Mouse (Mus musculus) lung, embryonic 14.5 days (tissue): ENCODE data around the gene Adal. TPM values are rescaled to one million over a fixed set of nuclear protein-coding genes. Genes with fewer than 3 reads are reported as not detected.

ENCODE experiments used
- ATAC-seq: fragments of 200-750 bp; cut with Nextera tagmentation; 2 replicates; pipeline ENCODE4 v1.8.0; 2017; ENCODE audit warnings: mild to moderate bottlenecking, moderate TSS enrichment, moderate library complexity; ENCODE audit not compliant: insufficient read depth
- DNase-seq: peaks from one replicate; pipeline ENCODE4 v3.0.0-alpha.2; 2015
- H3K27ac ChIP-seq: fragments of 300-500 bp; sonication (generic); 2 replicates; pipeline ENCODE4 v1.5.1; 2014; ENCODE audit warnings: low read depth, mild to moderate bottlenecking, moderate library complexity
- H3K27me3 ChIP-seq: fragments of 300-500 bp; sonication (generic); 2 replicates; pipeline ENCODE4 v1.6.1; 2014; ENCODE audit warnings: low read length, control low read depth; ENCODE audit not compliant: insufficient read depth
- H3K36me3 ChIP-seq: fragments of 300-500 bp; sonication (generic); 2 replicates; pipeline ENCODE4 v1.6.1; 2014; ENCODE audit warnings: control low read depth; ENCODE audit not compliant: insufficient read depth
- H3K4me1 ChIP-seq: fragments of 300-500 bp; sonication (generic); 2 replicates; pipeline ENCODE4 v1.6.1; 2014; ENCODE audit warnings: antibody characterized with exemption, control low read depth; ENCODE audit not compliant: insufficient read depth
- H3K4me2 ChIP-seq: fragments of 300-500 bp; sonication (generic); 2 replicates; pipeline ENCODE4 v1.6.1; 2014; ENCODE audit warnings: mild to moderate bottlenecking
- H3K4me3 ChIP-seq: fragments of 300-500 bp; sonication (generic); 2 replicates; pipeline ENCODE4 v1.5.1; 2014; ENCODE audit warnings: low read depth, low read length
- H3K9ac ChIP-seq: fragments of 300-500 bp; sonication (generic); 2 replicates; pipeline ENCODE4 v1.6.1; 2014
- H3K9me3 ChIP-seq: fragments of 300-500 bp; sonication (generic); 2 replicates; pipeline ENCODE4 v1.6.1; 2016; ENCODE audit warnings: low read depth, low read length, control low read depth
- CTCF ChIP-seq: IDR thresholded peaks from 2 replicates; pipeline ENCODE4 v1.5.1; 2016; ENCODE audit warnings: antibody characterized with exemption, low read depth
- WGBS: fragments of 180-500 bp; shearing (Covaris S2); extraction: QIAGEN DNeasy Blood & Tissue Kit; methylation state at CpG from one replicate; pipeline ENCODE4 v1.1.7; 2014; 5-methylcytosine and 5-hydroxymethylcytosine counted together
- polyA plus RNA-seq: library from polyadenylated mRNA; unstranded; fragments of >200 nt; fragmentation: Nextera tagmentation; extraction: Ambion mirVana; gene quantifications from 2 replicates; pipeline ENCODE4 v1.2.1, GENCODE M21; 2014

Adal gene
- polyA plus RNA-seq, 1 experiment from 2014 or later: 21.4 TPM

GRCm38 (mm10) chr2:121142415-121142814 lies 2.2 kb downstream of the Adal start:
- H3K4me1 ChIP-seq: peaks cover 7% of the 10 kb centered on the region
- no peak overlapping the region for H3K9ac ChIP-seq
- H3K4me2 ChIP-seq: no peak overlapping the region
- peaks cover 8% of the 10 kb centered on the region; the same call in 1 of the 2 replicates for H3K9me3 ChIP-seq
- H3K36me3 ChIP-seq: peaks cover 41% of the 10 kb centered on the region
- no peak for DNase-seq
- no peak for ATAC-seq
- no peak for TF ChIP-seq CTCF
- H3K27me3 ChIP-seq: no peaks in the 10 kb centered on the region
- H3K27ac ChIP-seq: no peak overlapping the region
- no peak overlapping the region for H3K4me3 ChIP-seq
- WGBS: 79% methylated on average over 2 of the region's 2 CpGs

- no peak overlapping the region for H3K4me3 ChIP-seq
- WGBS: 84% methylated on average over 5 of the region's 5 CpGs
- ATAC-seq: no peak
Observed at GRCm38 (mm10) chr2:121149679-121150078, 9.5 kb downstream of the Adal start.

GRCm38 (mm10) chr2:121153100-121153499 lies 12.9 kb downstream of the Adal start:
- 81% methylated on average over 3 of the region's 3 CpGs for WGBS
- Histone ChIP-seq H3K4me3 (no peak overlapping the region), H3K36me3 (peaks cover 24% of the 10 kb centered on the region), H3K9me3 (no peaks in the 10 kb centered on the region), H3K4me2 (no peak overlapping the region), H3K4me1 (no peaks in the 10 kb centered on the region), H3K9ac (no peak overlapping the region), H3K27ac (no peak overlapping the region), H3K27me3 (no peaks in the 10 kb centered on the region)
- TF ChIP-seq CTCF: peak; percentile 41
- DNase-seq (peak; percentile 21), ATAC-seq (no peak)

More at GRCm38 (mm10) chr2:121149679-121150078, 9.5 kb downstream of the Adal start:
- no peak overlapping the region for H3K27ac ChIP-seq
- H3K27me3 ChIP-seq: no peaks in the 10 kb centered on the region
- peaks cover 20% of the 10 kb centered on the region; the same call in 1 of the 2 replicates for H3K36me3 ChIP-seq
- no peak overlapping the region for H3K4me2 ChIP-seq
- H3K9ac ChIP-seq: no peak overlapping the region
- no peaks in the 10 kb centered on the region for H3K9me3 ChIP-seq
- H3K4me1 ChIP-seq: no peaks in the 10 kb centered on the region
- TF ChIP-seq CTCF: no peak
- DNase-seq: no peak

DNA sequence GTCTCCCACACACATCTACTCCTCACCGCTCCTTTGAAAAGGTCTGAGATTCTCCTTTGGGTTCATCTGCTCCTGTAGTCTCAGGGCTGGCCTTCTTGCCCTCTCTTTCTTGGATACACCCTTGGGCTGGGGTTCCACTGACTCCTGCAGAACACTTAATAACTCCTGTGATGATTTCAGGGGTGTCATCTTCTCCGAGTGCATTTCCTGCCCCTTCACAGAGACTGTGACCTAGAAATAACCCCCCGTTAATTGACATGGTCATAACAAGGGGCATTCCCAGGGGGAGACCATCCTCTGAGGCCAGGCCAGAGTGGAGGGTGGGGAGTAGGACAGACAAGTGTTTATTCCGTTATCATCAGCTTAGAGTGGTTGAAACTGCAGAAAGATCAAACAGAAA lies 28.9 kb downstream of the Adal start:
- H3K9me3 ChIP-seq: no peaks in the 10 kb centered on the region
- TF ChIP-seq CTCF: no peak
- peak overlapping the region; percentile 75 for H3K4me2 ChIP-seq
- H3K27ac ChIP-seq: no peak overlapping the region
- DNase-seq (no peak), ATAC-seq (no peak)
- peaks cover 7% of the 10 kb centered on the region for H3K4me1 ChIP-seq
- WGBS: 29% methylated on average over 4 of the region's 4 CpGs
- peak overlapping the region; percentile 83 for H3K9ac ChIP-seq
- peak overlapping the region; percentile 82 for H3K4me3 ChIP-seq
- H3K27me3 ChIP-seq: no peaks in the 10 kb centered on the region
- peaks cover 21% of the 10 kb centered on the region for H3K36me3 ChIP-seq

DNA sequence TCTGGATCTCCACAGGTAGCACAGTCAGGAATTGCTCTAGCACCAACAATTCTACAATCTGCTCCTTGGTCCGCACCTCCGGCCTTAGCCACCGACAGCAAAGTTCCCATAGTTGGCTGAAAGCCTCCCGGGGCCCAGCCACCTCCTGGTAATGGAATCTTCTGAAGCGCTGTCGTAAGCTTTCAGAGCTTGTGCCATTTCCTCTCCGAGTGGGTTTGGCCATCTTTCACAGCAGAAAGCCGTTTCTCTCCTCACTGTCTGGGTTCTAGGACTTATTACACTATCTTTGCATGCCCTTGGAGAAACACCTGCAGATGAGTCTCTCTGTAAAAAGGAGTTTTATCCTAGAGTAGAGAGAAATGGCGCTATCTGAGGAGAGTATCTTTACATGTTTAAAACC lies 29.7 kb downstream of the Adal start:
- H3K9ac ChIP-seq: peak overlapping the region; percentile 83
- peak; percentile 51 for DNase-seq
- no peak overlapping the region for H3K27ac ChIP-seq

GRCm38 (mm10) chr2:121170481-121170971 lies 30.3 kb downstream of the Adal start, which contains the start of gene Tubgcp4:
Gene Tubgcp4, plus strand, starts transcription at chr2:121170654.
- H3K4me3 ChIP-seq: peak within 1 kb of the TSS; percentile 82
- H3K4me1 ChIP-seq: peaks cover 7% of the 10 kb centered on the region
- H3K27ac ChIP-seq: peak within 1 kb of the TSS; percentile 87
- H3K36me3 ChIP-seq: peaks cover 29% of the 10 kb centered on the region
- no peak for TF ChIP-seq CTCF
- H3K9me3 ChIP-seq: no peaks in the 10 kb centered on the region
- H3K27me3 ChIP-seq: no peaks in the 10 kb centered on the region
- H3K9ac ChIP-seq: peak within 1 kb of the TSS; percentile 83
- DNase-seq: peak; percentile 62
- peak; percentile 51 for ATAC-seq
- H3K4me2 ChIP-seq: peak within 1 kb of the TSS; percentile 75
- under 1% methylated on average over 38 of the region's 38 CpGs for WGBS

More for the DNA sequence above, 29.7 kb downstream of the Adal start:
- no peak for TF ChIP-seq CTCF
- H3K27me3 ChIP-seq: no peaks in the 10 kb centered on the region
- no peak for ATAC-seq
- WGBS: 1% methylated on average over 9 of the region's 9 CpGs
- H3K9me3 ChIP-seq: no peaks in the 10 kb centered on the region
- H3K4me2 ChIP-seq: peak overlapping the region; percentile 75
- peaks cover 7% of the 10 kb centered on the region for H3K4me1 ChIP-seq
- H3K36me3 ChIP-seq: peaks cover 23% of the 10 kb centered on the region
- H3K4me3 ChIP-seq: peak overlapping the region; percentile 82

GRCm38 (mm10) chr2:121170980-121171742 lies 30.9 kb downstream of the Adal start, which contains the start of gene Zscan29:
Gene Zscan29, minus strand, starts transcription at chr2:121171125.
- Histone ChIP-seq H3K9ac (peak within 1 kb of the TSS; percentile 83), H3K9me3 (no peaks in the 10 kb centered on the region), H3K36me3 (peaks cover 31% of the 10 kb centered on the region), H3K27ac (peak within 1 kb of the TSS; percentile 87), H3K27me3 (no peaks in the 10 kb centered on the region), H3K4me1 (peaks cover 7% of the 10 kb centered on the region), H3K4me3 (peak within 1 kb of the TSS; percentile 82), H3K4me2 (peak within 1 kb of the TSS; percentile 75)
- DNase-seq: peak; percentile 96
- peak; percentile 97 for ATAC-seq
- WGBS: under 1% methylated on average over 66 of the region's 66 CpGs
- TF ChIP-seq CTCF: no peak
